ENCODE assay signal across 10 mouse cellular contexts in genomic region chr2:155098720-155099380, GRCm38 (mm10). TPM values are rescaled to one million over a fixed set of nuclear protein-coding genes. Genes with fewer than 3 reads are reported as not detected.
DNase-seq lines count a peak whose midpoint lies in the region; ATAC-seq lines count a peak whose summit lies in the region.
"Had no signal": no experiment of that assay in that cellular context is flagged by ENCODE, and none has a peak within 500 bp of the region (broad histone marks: within the 10 kb centered on the region; RNA-seq: fewer than 3 reads in every experiment).

No protein-coding gene starts in this region.

- H3K27me3 ChIP-seq in kidney, embryonic 14.5 days (ENCODE audit: control insufficient read depth, insufficient read depth, low read length), result no peaks in the 10 kb centered on the region
- no peaks in the 10 kb centered on the region for H3K27me3 ChIP-seq in hindbrain, embryonic 14.5 days (ENCODE audit: control insufficient read depth, insufficient read depth, low read length)
- H3K27me3 ChIP-seq: lung, embryonic 15.5 days had no signal

- WGBS in kidney, embryonic 14.5 days, result 86% methylated on average over 9 of the region's 9 CpGs
- WGBS in hindbrain, embryonic 14.5 days, result 82% methylated on average over 9 of the region's 9 CpGs

- H3K4me2 ChIP-seq in kidney, embryonic 14.5 days (replicated peaks; ENCODE audit: low read depth, low read length), result no peak overlapping the region
- H3K4me2 ChIP-seq in hindbrain, embryonic 14.5 days (replicated peaks), result no peak overlapping the region
- H3K4me2 ChIP-seq: lung, embryonic 15.5 days had no signal

- H3K9ac ChIP-seq in kidney, embryonic 14.5 days (ENCODE audit: low read depth, low read length), result no peak overlapping the region
- H3K9ac ChIP-seq in hindbrain, embryonic 14.5 days, result no peak overlapping the region
- H3K9ac ChIP-seq: lung, embryonic 15.5 days had no signal

- no peak overlapping the region for H3K27ac ChIP-seq in kidney, embryonic 14.5 days (ENCODE audit: low read depth, low read length)
- H3K27ac ChIP-seq in hindbrain, embryonic 14.5 days, result no peak overlapping the region
- H3K27ac ChIP-seq: lung, embryonic 15.5 days had no signal

- peak; percentile 69 for DNase-seq in kidney, adult 11 months
- DNase-seq in 3T3-L1 (ENCODE audit: low read depth, low spot score), result peak; percentile 73
- no peak for DNase-seq in hindbrain, embryonic 14.5 days (ENCODE audit: low spot score)
- no peak for DNase-seq in left cerebral cortex, adult 11 months (ENCODE audit: low spot score)
- DNase-seq: gastrocnemius, postnatal 36 days had no signal

- ATAC-seq in kidney, embryonic 14.5 days (ENCODE audit: low FRiP score, low TSS enrichment), result no peak
- ATAC-seq in CD4-positive, CD25-positive, alpha-beta regulatory T cell, adult 4 months, result peak; percentile 37
- ATAC-seq in erythroblast, adult 5-6 weeks (replicated peaks; ENCODE audit: low FRiP score, poor library complexity, severe bottlenecking), result peak; percentile 53; the same call in 1 of the 2 replicates
- ATAC-seq in megakaryocyte, adult 5-6 weeks (ENCODE audit: poor library complexity, severe bottlenecking), result no peak
- no peak for ATAC-seq in hindbrain, embryonic 14.5 days (ENCODE audit: low FRiP score)

- H3K36me3 ChIP-seq in kidney, embryonic 14.5 days (ENCODE audit: control insufficient read depth, insufficient read depth, low read length), result no peaks in the 10 kb centered on the region
- no peaks in the 10 kb centered on the region for H3K36me3 ChIP-seq in hindbrain, embryonic 14.5 days (replicated peaks; ENCODE audit: control insufficient read depth, insufficient read depth)
- H3K36me3 ChIP-seq: lung, embryonic 15.5 days had no signal

- no peaks in the 10 kb centered on the region for H3K9me3 ChIP-seq in kidney, embryonic 14.5 days (ENCODE audit: control insufficient read depth, low read length)
- no peaks in the 10 kb centered on the region for H3K9me3 ChIP-seq in hindbrain, embryonic 14.5 days (ENCODE audit: control insufficient read depth, low read length)
- H3K9me3 ChIP-seq: lung, embryonic 15.5 days had no signal

- no peaks in the 10 kb centered on the region for H3K4me1 ChIP-seq in kidney, embryonic 14.5 days (ENCODE audit: control insufficient read depth, insufficient read depth, low read length)
- no peaks in the 10 kb centered on the region for H3K4me1 ChIP-seq in hindbrain, embryonic 14.5 days (replicated peaks; ENCODE audit: control insufficient read depth, insufficient read depth, low read length)
- H3K4me1 ChIP-seq: lung, embryonic 15.5 days had no signal

- H3K4me3 ChIP-seq in kidney, embryonic 14.5 days (ENCODE audit: low read length), result no peak overlapping the region
- no peak overlapping the region for H3K4me3 ChIP-seq in hindbrain, embryonic 14.5 days (replicated peaks; ENCODE audit: low read length)
- H3K4me3 ChIP-seq: lung, embryonic 15.5 days had no signal

RNA-seq across cellular contexts. Expression of gene Ahcy, which starts 24.6 kb away (rescaled TPM):
- polyA plus RNA-seq in kidney, embryonic 14.5 days (2014; fragmentation: Nextera tagmentation; extraction: Ambion mirVana), result 76.9 and 99.8 TPM in 2 replicates
- polyA plus RNA-seq in CD4-positive, CD25-positive, alpha-beta regulatory T cell, adult 4 months (2017; shearing (Covaris generic)), result 10 to 100 TPM; 23.7 to 49.5 TPM
- 19.2 and 24.2 TPM in 2 replicates for total RNA-seq in erythroblast, adult 5-6 weeks (2015; ENCODE audit: low replicate concordance)
- 10.6 and 10.9 TPM in 2 replicates for total RNA-seq in erythroblast, adult 5-6 weeks (2017; ENCODE audit: low replicate concordance)
- total RNA-seq in megakaryocyte, adult 5-6 weeks (2015), result 59.7 and 65.7 TPM in 2 replicates
- total RNA-seq in megakaryocyte, adult 5-6 weeks (2017), result 35.9 and 37.7 TPM in 2 replicates
- 32.9 and 34.1 TPM in 2 replicates for polyA plus RNA-seq in hindbrain, embryonic 14.5 days (2014; fragmentation: Nextera tagmentation; extraction: Ambion mirVana)

RNA-seq across cellular contexts. Expression of gene Itch, which starts 34.5 kb away (rescaled TPM):
- 43.8 and 63.6 TPM in 2 replicates for polyA plus RNA-seq in kidney, embryonic 14.5 days (2014; fragmentation: Nextera tagmentation; extraction: Ambion mirVana)
- polyA plus RNA-seq in CD4-positive, CD25-positive, alpha-beta regulatory T cell, adult 4 months (2017; shearing (Covaris generic)), result 10 to 100 TPM; 59.5 to 81.1 TPM
- 15.9 and 25.3 TPM in 2 replicates for total RNA-seq in erythroblast, adult 5-6 weeks (2015; ENCODE audit: low replicate concordance)
- 25.4 and 33.2 TPM in 2 replicates for total RNA-seq in erythroblast, adult 5-6 weeks (2017; ENCODE audit: low replicate concordance)
- total RNA-seq in megakaryocyte, adult 5-6 weeks (2015), result 74.4 and 87.7 TPM in 2 replicates
- 97.9 and 102 TPM in 2 replicates for total RNA-seq in megakaryocyte, adult 5-6 weeks (2017)
- 35.9 and 37.1 TPM in 2 replicates for polyA plus RNA-seq in hindbrain, embryonic 14.5 days (2014; fragmentation: Nextera tagmentation; extraction: Ambion mirVana)

Comparison
In these comparisons a context has a peak if more than half of its experiments do, and no peak if none do; other contexts are left out.
1. DNase-seq: peak in kidney, adult 11 months (single experiment) and 3T3-L1 (single experiment); none in hindbrain, embryonic 14.5 days (single experiment) and left cerebral cortex, adult 11 months (single experiment).
2. ATAC-seq: peak in CD4-positive, CD25-positive, alpha-beta regulatory T cell, adult 4 months (single experiment) and erythroblast, adult 5-6 weeks (single experiment); none in kidney, embryonic 14.5 days (single experiment), megakaryocyte, adult 5-6 weeks (single experiment) and hindbrain, embryonic 14.5 days (single experiment).